Mouse (Mus musculus): ENCODE data around the gene Metrnl. TPM values are rescaled to one million over a fixed set of nuclear protein-coding genes. Genes with fewer than 3 reads are reported as not detected.

The Metrnl gene
- total RNA-seq, 2 experiments from 2014 or later = 21.9 to 26.4 TPM

GRCm38 (mm10) chr11:121722434-121722833, 21.1 kb downstream of the Metrnl start:
- intact Hi-C loops (cut with DNase I) = no loop called here
- DNase-seq = no peak

- peak; percentile 18 to 35 for DNase-seq
- intact Hi-C loops (cut with DNase I) = no loop called here
Measured at GRCm38 (mm10) chr11:121726625-121727024, 25.3 kb downstream of the Metrnl start.

GRCm38 (mm10) chr11:121734184-121734583, 32.8 kb downstream of the Metrnl start:
- DNase-seq = no peak
- intact Hi-C loops (cut with DNase I) = no loop called here

GRCm38 (mm10) chr11:121734892-121735291, 33.5 kb downstream of the Metrnl start:
- DNase-seq = no peak
- intact Hi-C loops (cut with DNase I) = no loop called here

GRCm38 (mm10) chr11:121738616-121739015, 37.3 kb downstream of the Metrnl start:
- intact Hi-C loops (cut with DNase I) = no loop called here
- no peak for DNase-seq

GRCm38 (mm10) chr11:121740906-121741305, 39.6 kb downstream of the Metrnl start:
- intact Hi-C loops (cut with DNase I) = no loop called here
- DNase-seq = peak in 1 of 2 experiments; percentile 25

GRCm38 (mm10) chr11:121741433-121741832, 40.1 kb downstream of the Metrnl start:
- intact Hi-C loops (cut with DNase I) = no loop called here
- DNase-seq = peak; percentile 26 to 39

- intact Hi-C loops (cut with DNase I) = no loop called here
- no peak for DNase-seq
Measured at GRCm38 (mm10) chr11:121743113-121743512, 41.8 kb downstream of the Metrnl start.

- intact Hi-C loops (cut with DNase I) = no loop called here
- no peak for DNase-seq
Measured at GRCm38 (mm10) chr11:121743915-121744628, 42.7 kb downstream of the Metrnl start.

GRCm38 (mm10) chr11:121746941-121747494, 45.7 kb downstream of the Metrnl start:
- DNase-seq = no peak
- intact Hi-C loops (cut with DNase I) = no loop called here

GRCm38 (mm10) chr11:121748003-121748684, 46.8 kb downstream of the Metrnl start:
- intact Hi-C loops (cut with DNase I) = no loop called here

More at GRCm38 (mm10) chr11:121748003-121748684, 46.8 kb downstream of the Metrnl start:
- no peak for DNase-seq

Other genes with a start within 250 kb of the Metrnl start
- 10 to 100 TPM; 18.9 to 19.9 TPM for gene Tbcd, start 249.6 kb upstream of the Metrnl start, total RNA-seq (2021)
- under 1 TPM in 1 of 2 experiments, not detected in 1; 0.07 TPM for gene Zfp750, start 182.2 kb upstream of the Metrnl start, total RNA-seq (2021)
- 1 to 10 TPM; 3.5 to 5.5 TPM for gene B3gntl1, start 28.4 kb upstream of the Metrnl start, total RNA-seq (2021)
- under 1 TPM; 0.34 to 0.79 TPM for gene Ptchd3, start 128.7 kb downstream of the Metrnl start, total RNA-seq (2021)

Measured in heart, postnatal 10 days (tissue).